Mouse (Mus musculus) E14TG2a.4 (cell line): ENCODE measurements around the gene C1qtnf12.

Experiments
- CTCF ChIP-seq: conservative IDR thresholded peaks from 2 replicates; pipeline ENCODE4 v1.5.1; 2014; ENCODE audit warnings: low read length
- NANOG ChIP-seq: IDR thresholded peaks from 2 replicates; pipeline ENCODE4 v1.6.1; 2014; ENCODE audit warnings: borderline replicate concordance, low read length, mixed read lengths
- POU5F1 ChIP-seq: IDR thresholded peaks from 2 replicates; pipeline ENCODE4 v1.6.1; 2014; ENCODE audit warnings: low read length, borderline replicate concordance

GRCm38 (mm10) chr4:155959275-155959674 is 2.8 kb upstream of the C1qtnf12 start:
- TF ChIP-seq CTCF (peak; percentile 42), NANOG (no peak), POU5F1 (no peak)
